Mouse (Mus musculus) lung, postnatal 14 days (tissue): ENCODE results near the gene Kif2a.
"Not testable (repeated sequence)": the region's sequence is repeated elsewhere in the genome, so short reads cannot be mapped to it uniquely, and the experiment has no call there.

ENCODE experiments used
- DNase-seq: peaks from one replicate; pipeline ENCODE4 v3.0.0; 2021

Gene Kif2a

DNA sequence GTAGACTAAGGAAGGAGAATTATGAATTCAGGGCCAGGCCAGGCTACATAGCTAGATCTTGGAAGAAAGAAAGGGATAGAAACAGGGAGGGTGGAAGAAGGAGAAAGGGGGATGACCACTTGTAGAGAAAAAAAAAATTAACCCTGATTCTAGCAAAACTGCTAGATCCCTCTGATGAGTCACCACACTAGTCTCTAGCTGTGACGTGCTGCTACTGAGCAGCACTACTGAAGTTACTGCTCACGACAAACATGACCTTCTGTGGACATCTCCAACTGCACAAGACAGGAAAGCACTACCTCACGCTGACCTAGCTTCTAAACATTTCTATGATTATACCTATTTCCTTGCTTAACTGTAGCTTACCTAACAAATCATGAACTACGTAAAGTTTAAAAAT, 93.6 kb downstream of the Kif2a start:
- DNase-seq, result no peak

DNA sequence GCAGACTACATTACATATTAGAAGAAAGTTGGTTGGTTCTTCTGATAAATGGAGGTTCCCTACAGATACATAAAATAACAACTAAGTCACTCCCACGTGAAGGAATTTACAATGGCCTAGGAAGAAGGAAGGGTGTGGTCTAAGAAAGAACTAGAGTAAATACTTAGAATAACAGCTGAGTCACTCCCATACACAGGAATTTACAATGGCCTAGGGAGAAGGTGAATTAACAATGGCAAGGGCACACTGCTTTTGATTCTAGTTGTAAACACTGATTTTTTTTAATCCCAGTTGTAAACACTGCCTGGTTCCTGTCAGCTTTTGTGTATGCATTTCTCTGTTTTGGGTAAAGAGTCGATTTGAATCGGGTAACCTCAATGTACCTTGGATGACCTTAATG, 96.0 kb downstream of the Kif2a start:
- DNase-seq, result not testable (repeated sequence)

DNA sequence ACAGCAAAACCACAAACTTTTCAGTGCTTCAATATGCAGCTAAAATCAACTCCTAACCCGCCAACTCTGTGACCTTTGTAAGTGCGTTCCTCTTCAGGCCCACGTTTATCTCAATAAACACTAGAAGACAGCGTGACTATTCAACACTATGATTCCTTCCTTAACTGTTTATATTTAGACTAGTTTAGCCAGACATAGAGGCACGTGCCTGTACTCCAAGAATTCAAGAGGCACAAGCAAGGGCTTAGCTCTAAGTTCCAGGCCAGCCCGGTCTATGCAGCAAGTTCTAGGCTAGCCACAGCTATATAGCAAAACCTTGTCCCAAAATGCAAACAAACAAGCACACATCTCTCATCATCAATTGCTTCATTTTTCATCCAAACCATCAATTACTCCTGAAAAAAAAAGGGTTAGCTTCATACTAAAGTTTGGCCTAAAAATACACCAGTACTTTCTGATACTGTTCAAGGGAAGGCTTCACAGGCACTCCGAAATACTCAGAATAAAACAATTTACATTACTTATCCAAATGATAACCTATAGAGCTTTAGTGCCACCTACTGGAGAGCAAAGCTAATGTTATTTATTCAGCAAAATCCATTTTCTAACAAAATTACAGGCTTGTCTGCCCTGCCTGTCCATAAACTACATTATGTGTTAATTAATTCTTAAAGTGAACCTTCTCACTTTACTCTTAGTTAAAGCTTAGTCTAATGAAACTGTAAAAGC, 103.4 kb downstream of the Kif2a start:
- DNase-seq, result peak; percentile 7

DNA sequence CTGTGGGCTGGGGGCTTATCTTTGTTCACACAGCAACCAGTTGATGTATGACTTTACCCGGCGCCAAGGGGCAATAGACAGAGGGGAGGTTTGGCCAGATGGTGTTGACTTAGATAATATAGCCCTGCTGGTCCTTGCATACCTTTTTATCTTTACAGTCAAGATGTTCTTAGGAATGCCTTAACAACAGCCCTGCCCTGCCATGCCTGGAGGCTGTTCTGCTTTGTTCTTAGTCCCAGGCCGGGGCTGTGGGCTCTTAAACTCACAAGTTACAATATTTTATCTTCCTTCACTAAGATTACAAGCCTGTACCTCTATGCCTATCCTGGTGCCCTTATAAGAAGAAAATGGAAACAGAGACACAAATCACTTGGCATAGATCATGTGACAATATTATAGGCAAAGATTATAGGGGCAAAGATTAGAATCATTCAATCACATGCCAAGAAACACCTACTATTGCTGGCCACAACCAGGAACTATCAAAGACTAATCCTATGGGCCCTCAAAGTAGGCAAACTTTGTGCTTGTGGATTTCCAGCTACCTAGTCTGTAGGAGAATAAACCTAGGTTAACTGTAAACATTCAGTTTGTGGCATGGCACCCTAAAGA, 108.7 kb downstream of the Kif2a start:
- no peak for DNase-seq

DNA sequence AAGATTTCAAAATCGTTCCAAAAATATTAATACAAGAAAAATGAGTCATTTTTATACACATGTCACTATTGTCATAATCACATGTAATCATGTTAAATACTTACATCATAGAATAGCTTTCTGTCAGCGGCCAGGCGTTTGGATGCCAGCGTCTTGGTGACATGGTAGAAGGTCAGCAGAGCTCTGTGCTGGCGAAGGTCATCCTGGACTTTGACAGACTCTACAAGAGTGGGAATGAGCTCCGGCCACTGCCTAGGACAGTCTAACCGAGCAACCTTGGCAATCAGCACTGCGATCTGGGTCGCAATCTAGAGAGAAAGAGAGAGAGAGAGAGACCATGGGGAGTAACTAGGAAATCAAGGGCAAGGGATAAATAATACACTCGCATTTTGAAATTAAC, 111.8 kb downstream of the Kif2a start:
- DNase-seq, result no peak
